Mouse (Mus musculus) heart, adult 11 months (tissue): ENCODE measurements around the gene Zbtb38.

Source experiments
- DNase-seq: peaks from one replicate; pipeline ENCODE4 v3.0.0; 2022

Gene Zbtb38

DNA sequence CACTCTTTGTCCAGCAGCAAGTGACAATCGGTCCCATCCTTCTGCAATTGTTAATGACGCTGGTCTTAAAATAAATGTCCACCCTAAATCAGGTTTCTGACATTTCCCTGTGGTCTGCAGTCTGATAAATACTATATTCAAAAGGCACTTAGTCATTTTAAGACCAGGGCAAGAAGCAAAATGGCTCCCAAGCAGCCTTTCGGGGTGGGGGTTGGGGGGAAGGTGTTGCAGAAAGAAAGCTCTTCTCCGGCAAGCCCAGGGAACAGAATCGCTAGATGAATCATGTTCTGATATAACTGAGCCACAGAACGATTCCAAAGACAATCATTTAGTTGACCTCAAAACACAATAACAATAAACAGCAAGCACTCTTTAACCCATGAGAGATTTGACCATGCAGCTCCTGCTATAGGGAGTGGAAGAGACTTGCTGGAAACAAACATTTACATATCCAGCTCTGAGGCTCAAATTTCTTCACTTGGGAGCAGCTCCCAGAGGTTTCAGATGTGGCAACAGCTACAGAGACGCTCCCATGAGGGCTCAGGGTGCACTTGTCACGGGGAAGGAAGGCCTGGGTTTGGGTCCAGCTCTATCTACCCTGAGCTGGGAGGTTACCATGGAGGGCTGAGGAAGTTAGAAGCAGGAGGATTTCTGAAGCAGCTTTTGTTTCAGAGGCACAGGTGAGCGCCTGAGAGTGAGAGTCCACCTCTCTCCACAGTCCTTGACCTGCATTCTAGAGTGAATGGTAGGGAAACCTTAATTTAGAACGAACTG is 22.9 kb downstream of the Zbtb38 start:
- no peak for DNase-seq

DNA sequence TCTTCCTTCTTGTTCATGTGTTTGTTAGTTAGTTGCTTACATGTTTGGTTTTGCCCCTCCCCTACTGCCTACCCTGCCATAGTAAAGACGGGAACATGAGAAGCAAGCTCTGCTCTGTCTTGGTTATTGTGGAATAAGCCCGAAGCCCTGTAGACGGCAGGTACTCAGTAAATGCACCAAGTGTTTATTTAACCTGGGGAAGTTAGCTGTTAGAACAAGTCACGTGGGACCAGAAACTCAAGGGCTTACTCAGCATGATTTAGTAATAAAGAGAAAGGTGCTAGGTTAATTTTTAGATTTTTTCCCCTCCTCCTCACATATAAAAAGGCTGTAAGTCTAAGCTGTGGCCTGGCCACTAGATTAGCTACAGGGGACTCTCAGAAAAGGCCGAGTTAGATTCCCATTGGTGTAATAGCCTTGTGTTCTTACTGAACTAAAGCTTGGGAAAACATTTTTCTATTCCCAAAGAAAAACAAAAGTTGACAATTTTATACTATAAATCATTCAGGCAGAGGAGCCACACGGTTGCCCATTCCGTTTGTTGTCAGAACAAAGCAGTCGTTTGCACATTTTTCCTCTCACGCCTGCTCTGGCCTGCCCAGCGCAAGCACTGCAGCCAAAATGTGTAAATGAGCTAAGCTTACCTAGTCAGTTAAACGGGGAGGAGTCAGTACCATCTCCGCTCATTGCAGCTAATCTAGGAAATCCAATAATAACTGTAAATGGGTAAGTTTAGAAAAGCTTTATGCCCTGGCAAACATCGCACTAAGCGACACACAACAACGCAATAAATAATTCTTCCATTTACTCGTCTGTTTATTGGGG is 24.1 kb downstream of the Zbtb38 start:
- no peak for DNase-seq

DNA sequence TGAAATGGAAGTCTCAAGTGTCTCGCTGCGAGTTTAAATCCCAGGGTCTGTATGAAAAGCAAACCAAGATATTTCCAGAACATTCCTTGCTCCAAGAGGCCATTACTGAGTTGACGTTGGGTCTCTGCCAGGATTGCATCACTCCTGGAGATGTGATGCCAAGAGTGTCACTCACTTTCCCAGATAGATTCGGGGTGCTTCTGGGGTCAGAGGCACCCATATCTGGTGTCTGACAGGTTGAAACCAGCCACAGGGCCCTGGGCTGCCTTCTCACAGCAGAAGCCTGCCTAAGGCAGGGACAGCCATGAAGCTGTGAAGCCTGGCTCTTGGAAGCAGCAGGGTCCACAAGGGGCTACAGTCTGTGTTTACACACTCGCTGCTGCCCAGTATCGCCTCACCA is 24.9 kb downstream of the Zbtb38 start:
- peak; percentile 94 for DNase-seq

DNA sequence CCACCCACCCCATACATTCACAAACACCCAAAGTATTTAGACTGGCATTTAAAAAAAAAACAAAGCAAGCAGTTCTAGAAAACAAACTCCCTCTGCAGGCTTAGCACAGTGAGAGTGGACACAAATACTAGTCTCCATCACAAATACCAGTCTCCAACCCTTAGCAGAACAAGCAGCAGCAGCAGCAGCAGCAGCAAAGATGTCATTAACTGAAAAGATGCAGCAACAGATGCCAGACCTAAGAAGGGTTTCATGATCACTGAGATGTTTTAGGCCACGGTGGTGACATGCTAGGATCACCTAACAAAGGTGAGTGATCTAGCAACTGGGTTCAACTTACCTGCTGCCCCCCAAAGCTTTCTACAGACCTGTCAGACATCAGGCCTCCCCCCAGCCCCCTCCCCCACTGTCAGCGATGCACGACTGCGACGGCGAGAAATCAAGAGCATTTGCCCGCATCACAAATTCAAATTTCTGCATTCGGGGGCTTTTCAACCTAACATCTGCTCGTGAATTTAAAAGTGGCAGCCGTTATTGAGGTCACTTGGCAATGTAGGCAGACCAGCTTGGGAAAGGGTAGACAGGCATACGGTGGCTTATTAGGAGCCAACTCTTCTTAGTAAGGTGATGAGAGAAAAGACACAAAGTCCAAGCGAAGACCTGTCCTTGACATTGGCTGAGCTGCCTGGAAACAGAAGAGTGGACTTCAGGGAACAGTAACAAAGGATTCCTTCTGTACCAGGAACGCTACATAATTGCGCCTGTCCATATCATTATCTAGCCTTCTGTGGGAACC is 26.1 kb downstream of the Zbtb38 start:
- no peak for DNase-seq

DNA sequence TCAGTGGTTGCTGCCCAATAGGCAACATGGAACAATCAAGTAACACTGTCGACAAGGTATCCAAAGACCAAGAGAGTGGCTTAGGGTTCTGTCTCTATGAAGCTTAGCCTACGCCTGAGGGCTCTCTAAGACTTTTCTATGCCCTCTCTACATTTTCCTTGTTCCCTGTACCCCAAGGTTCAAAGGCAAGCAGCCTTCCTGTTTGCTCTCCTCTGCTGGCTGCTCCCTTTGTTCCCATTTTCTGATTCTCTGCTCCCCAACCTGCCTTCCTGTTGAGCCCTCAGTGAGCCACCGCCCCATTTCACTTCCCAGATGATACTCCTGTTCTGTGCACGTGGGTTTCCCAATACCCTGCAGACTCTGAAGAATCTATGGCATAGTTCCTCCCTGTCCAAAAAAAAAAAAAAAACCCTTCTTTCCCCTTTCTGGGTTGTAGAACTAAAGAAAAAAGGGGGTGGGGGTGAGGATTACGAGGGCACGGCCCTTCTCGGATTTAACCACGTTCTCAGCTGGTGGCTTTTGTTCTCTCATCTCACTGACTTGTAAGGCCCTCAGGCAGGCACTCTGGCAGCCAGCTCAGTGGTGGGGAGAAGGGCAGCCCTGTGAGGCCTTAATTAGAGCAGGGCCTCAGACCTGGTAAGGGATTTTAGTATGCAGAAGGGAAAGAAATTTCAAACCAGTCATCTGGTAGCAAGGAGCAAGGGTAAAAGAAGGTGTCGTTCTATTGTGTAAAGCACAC is 26.9 kb downstream of the Zbtb38 start:
- DNase-seq: no peak

DNA sequence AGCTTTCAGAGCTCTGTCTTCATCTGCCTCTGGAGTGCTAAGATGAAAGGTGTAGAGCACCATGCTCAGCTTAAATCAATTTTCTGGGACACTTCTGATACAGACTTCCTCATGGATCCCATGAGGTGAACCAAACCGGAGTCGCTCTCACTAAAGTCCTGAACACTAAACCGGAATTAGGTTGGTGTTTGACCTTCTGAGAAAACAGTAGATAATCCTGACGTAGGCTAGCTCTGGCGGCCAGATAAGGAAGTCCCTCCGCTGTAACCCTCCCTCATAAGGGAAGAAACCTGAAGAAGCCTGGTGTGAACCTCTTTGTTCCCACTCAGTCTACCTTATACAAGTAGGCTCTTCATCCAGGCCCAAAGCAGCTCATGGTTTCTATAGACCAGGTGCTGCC is 29.0 kb downstream of the Zbtb38 start:
- DNase-seq: no peak

DNA sequence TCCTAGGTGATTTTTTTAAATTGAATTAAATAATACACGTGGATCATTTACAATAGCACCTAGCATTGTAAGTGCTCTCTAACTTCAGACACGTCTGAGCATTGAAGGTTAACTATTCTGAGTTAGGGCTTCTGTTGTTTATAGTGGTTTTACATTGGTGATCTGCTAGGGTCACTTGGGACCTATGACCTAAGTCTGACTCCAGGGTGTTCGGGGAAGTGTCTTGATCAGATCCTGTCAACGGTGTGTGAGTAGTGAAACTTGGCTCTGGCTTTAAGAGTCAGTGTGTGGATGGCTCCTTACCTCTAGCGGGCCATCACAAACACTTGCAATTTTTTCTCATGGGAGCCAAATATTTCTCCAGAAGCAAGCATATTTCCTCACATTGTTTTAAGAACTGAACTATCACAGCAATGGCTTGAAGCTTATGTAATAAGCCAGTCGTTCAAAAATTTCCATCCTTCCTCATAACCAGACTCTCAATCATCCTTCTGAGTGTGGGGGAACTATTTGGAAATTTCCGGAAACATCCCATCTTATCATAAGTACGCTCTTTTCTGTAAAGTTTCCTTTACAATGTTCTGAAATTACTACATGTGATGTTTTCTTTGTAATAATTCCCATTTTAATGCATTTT is 31.4 kb downstream of the Zbtb38 start:
- peak; percentile 94 for DNase-seq

DNA sequence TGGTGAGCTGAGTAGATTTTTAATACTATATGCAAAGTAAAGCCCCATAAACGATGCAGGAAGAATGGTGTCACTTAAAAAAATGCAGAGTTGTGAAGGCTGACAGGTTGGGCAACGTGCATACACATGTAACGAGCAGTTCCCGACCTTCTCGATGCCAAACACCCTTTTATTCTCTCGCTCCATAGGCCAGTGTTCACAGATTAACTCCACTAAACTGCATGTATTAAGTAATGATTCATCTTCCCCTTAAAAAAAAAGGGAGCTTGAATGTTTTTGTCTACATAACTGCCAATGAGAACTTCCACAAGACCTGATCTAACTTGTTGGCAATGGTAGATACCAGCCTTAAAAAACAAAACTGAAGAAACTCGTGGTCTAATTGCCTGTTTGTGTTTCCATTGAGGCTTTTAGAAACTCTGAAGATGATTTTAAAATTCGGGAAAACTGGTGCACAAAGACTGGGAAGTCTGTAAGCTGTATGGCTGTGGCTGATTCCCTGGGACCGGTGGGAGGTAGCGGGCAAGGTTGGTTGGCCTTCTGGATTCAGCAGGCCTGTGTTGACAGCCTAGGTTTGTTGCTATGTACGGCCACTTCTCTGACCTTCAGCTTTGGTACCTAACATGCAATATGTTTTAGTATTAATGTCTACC is 32.0 kb downstream of the Zbtb38 start:
- no peak for DNase-seq

DNA sequence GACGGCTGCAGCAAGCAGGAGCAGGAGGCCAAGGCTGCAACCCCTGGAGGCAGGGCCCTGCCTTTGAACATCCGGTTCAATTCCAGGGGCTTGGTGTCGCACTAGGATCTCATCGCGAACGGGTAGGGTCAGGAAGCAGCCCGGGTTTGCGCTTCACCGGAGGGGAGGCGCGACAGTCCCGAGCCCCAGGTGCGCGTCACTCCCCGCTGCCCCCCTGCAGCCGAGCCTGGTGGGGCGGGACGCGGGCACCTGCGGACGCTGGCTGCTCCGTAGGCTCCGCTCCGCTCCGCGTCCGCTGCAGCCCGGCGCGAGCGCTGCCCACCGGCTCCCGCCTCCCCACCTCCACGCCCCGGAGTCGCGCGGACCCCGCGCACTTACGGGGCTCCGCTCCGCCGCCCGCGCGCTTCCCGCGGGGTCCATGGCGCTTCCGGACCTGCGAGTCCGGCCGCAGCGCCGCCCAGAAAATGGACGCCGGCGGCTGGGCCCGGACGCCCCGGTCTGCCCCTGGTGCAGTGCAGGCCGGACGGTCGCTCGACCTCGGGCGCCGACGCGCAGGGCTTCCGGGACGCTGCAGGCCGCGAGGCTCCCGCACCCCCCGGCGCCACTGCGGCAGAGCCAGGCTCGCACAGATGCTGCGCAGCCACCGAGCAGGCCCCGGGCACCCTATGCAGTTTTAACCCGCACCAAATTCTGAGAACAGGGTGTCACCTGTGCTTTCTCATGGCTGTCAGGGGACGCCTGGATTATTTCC is 33.0 kb downstream of the Zbtb38 start:
- peak; percentile 99 for DNase-seq

DNA sequence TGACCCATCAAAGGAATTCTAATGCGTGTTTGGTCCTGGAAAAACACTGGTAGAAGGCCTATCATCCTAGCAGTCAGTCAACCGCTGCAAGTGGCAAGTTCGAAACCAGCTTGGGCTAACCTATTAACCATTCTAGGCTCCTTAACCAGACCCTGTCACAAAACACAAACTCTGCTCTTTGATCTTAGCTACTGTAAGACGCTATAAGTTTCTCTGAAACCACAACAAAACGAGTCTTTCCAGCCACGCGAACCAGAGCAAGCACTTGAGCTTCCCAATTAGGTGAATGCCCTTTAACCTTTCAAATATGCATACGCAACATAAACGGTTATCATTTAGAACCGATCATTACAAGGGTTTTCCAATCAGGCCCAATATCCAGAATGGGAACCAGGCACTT is 33.7 kb downstream of the Zbtb38 start:
- DNase-seq: peak; percentile 89

DNA sequence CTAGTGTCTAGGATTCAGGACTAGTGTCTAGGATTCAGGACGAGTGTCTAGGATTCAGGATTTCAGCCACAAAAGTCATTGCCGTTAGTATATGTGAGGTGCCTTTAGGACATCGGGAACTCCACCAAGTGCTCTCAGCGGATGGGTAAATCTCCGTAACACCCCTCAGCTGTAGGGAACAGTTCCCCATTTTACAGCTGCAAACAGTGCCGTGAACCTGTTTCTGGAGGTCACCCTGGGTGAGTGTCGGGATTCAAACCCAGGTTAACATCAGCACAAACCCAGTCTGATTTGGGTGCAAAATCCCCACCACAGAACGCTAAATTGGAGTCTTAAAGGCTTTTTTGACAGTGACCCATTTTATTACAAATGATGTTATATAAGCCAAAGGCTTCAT is 34.2 kb downstream of the Zbtb38 start:
- DNase-seq: peak; percentile 88

DNA sequence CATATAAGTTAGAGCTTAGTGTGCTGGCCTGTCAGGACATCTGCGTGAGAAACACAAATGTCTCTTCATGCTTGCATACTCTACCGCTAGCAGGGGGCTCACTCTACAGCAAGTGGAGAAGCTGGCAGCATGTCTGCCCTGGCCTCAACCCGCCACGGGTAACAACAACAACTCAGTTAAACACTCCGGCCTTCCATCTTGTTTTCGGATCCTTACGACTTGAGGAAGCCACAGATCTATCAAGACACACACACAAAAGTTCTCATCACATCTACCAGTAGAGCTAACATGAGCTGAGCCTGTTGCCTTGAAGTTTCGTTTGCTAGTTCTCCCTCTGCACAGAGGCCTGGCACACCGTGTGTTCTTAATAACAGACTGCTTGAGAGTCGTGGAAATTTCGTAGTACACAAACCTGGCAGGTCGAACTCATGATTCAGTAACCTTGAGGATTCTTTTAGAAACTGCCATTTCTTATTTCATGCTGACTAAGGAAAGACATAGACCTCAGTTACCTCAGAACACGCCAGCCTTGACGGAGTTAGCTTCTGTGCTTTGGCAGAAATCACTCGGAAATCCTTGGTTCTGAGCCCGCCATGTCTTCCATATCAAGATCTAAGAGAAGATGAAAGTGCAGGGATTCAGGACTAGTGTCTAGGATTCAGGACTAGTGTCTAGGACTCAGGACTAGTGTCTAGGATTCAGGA is 34.8 kb downstream of the Zbtb38 start:
- peak; percentile 87 for DNase-seq

DNA sequence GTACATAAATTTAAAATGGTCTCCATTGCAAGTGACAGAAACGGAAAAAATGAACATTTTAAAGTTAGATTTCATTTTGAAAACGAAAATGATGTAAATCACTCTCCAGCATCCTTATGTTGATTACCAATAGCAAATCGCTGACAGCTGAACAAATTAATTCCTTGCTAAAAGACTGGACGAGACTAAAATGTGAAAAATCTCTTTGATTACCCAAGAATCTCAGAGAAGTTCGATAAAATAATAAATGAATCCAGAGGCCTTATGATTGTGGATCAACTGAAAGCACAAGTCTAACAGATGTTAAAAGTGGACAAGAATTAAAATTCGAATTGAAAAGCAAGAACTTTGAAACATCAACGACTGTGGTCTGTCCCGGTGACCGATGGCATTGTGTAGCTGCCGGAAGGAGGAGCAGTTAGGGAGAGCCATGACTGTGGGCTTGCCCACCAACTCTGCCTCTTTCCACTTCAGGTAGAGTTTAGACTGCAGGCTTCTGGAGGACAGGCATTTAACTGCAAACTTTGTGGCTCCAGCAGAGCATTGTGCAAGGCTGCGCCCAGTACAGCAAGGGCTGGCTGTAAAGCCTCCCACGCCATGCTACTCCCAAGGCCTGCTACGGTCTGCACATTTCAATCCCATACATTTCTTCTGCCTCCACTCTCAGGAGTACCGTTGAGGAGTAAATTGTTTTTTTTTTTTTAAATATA is 35.7 kb downstream of the Zbtb38 start:
- DNase-seq: peak; percentile 83

DNA sequence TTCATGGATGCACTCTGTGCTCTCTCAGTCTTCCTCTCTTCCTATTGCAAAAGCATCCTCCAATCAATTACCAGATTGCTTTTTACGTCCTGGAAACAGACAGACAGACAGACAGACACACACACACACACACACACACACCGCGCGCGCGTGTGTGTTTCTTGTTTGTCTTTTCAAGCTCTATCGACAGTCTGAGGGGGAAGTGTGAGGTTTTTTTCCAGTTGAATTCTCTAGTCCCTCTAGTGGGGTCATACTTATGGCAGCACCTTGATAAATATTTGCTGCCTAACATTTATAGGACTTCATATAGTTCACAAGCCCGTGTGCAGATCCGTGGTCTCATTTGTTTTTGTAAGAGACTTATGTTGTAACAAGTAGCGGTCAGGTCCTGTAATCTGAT is 36.5 kb downstream of the Zbtb38 start:
- DNase-seq: no peak

DNA sequence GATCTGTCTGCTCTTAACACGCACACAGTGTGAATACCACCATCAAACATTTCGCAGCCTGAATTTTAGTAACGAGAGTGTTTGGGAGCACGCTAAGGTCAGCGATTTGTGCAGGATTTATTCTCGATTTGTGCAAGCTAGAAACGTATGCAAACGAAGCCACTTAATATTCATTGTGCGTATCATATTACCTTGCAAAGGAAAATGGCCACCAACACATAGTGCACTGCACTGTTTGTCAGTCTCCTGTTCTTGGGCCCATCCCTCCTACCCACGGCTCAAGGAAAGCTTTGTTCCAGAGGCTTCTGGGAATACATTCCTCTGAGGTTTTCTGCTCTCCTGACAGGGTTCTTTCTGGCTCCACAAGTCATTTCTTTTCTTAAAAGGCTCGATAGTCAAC is 37.5 kb downstream of the Zbtb38 start:
- DNase-seq: no peak

DNA sequence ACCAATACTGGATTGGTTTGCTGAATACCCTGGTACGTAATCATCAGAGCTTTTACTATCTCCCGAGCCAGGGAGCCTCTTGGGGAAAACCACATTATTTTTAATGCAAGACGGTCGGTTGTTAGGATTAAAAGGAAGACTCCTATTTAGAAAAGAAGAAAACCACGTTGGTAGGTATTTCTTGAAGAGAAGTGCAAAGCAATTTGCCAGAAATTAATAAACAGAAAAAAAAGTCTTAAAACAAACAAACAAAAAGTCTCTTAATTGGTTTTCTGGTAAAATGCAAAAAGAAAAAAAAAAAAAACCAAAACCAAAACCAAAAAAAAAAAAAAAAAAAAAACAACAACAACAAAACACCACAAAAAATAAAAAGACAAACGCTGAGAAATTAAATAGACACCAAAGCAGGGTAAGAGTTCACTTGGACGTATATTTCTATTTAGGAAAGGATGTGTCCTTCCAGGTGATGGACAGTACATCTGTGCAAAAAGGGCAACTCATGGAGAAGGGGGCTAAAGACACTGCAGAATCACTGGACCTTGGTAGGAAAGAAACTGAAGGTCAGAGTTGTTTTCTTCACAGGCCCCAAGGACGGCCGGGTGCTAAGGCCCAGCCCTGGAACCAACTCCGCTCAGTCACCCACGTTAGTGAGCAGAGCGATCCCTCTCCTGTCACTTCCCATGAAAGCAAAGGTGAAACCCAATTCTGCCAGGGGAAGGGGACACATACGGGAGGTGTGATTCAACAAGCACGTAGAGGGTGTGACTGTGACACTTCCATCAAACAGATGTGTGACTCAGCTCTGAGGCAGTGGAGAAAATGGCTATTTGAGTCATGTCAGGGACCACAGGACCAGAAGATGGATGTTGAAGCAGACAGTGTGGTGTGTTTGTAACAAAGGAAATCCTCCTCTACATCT is 38.9 kb downstream of the Zbtb38 start:
- peak; percentile 91 for DNase-seq

DNA sequence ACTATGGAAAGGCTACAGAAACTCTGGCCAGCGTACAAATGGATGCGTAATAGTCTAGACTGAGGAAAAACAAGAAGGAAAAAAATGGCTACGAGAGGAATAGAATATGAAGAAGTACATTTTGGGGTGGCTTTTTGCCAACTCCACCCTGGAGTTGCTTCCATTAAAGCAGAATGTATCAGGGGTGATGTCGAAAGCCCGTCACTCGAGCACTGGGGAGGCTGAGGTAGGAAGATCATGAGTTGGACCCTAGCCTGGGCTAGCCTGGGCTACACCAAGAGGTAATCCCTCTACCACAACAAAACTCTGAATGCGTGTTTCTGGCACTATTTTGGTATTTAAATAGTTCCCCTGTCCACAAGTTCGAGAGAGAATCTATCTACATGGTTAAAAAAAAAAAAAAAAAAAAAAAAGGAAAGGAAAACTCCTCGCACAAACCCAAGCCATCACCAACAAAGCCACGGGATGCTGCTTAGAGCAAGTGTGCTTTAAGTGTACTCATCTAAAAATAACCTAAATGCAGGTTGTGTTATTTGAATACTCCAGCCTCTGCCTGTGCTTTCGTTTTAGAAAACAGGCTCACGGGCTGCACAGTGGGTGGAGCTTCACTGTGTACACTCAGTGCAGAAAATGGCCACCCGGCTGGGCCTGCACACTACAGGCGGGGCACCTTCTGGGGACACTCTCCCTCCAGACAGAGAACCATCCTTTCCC is 39.7 kb downstream of the Zbtb38 start:
- DNase-seq: peak; percentile 98

DNA sequence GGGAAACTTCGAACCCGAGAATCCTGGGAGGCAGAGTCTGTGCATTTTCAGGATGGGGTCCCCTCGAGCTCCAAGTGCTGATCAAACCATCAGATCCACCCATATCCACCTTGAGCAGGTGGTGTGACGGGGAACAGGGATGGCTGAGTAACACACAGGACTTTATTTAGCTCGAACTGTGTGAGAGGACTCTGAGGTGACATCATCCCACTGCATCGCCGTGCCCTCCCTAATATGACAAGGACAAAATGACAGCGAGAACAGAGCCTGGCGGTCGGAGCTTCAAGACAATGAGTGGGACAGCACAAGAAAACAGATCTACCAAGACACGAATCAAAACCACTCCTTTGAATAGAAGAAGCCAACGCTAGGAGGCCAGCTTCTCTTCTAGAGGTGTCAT is 40.6 kb downstream of the Zbtb38 start:
- peak; percentile 89 for DNase-seq
